Mouse (Mus musculus) kidney, postnatal 25 days (tissue): ENCODE results near the gene Nmt1.

ENCODE experiments used
- DNase-seq, 2 experiments: peaks; one replicate each; pipeline ENCODE4 v3.0.0; 2021; ENCODE audit warnings: mixed read lengths in 2 of 2

The Nmt1 gene

GRCm38 (mm10) chr11:103111881-103112551 lies 84.0 kb downstream of the Nmt1 start:
- DNase-seq = peak; percentile 88 to 96

DNA sequence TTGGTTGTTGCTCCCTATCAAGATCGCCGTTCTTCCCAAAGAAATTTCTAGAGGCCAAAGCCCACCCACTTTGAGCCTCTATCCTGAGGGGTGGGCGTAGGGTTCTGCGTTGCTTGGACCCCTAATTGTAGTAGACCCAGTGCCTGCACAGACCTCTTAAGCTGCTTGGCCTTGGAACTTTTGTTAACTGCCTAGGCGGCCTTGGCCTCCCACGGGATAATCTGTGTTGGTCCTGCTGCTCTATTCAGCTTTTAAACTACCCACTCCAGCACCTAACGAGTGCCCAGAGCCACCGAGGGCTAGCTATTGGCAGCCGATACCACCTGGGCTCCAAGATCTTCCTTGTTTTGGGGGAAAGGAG lies 84.5 kb downstream of the Nmt1 start:
- DNase-seq = no peak

GRCm38 (mm10) chr11:103113005-103113404 lies 85.0 kb downstream of the Nmt1 start:
- DNase-seq = peak in 1 of 2 experiments; percentile 51

GRCm38 (mm10) chr11:103113771-103114170 lies 85.8 kb downstream of the Nmt1 start:
- DNase-seq = no peak

- no peak for DNase-seq
Measured at GRCm38 (mm10) chr11:103114270-103114943, 86.4 kb downstream of the Nmt1 start.

- DNase-seq = peak; percentile 86 to 94
Measured at GRCm38 (mm10) chr11:103115163-103116007, 87.4 kb downstream of the Nmt1 start.

- DNase-seq = peak; percentile 99 to 100
Measured at GRCm38 (mm10) chr11:103116008-103116818, 88.2 kb downstream of the Nmt1 start, which contains the start of gene Hexim1. TSS of gene Hexim1 (plus strand) at chr11:103116231.

- peak; percentile 79 to 87 for DNase-seq
Measured at GRCm38 (mm10) chr11:103116959-103117590, 89.1 kb downstream of the Nmt1 start.

DNA sequence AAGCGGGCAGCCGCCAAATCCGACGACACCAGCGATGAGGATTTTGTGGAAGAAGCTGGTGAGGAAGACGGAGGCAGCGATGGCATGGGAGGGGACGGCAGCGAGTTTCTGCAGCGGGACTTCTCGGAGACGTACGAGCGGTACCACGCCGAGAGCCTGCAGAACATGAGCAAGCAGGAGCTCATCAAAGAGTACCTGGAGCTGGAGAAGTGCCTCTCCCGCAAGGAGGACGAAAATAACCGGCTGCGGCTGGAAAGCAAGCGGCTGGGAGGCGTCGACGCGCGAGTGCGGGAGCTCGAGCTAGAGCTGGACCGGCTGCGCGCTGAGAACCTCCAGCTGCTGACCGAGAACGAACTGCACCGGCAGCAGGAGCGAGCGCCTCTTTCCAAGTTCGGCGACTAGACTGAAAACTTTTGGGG lies 89.6 kb downstream of the Nmt1 start:
- DNase-seq = peak; percentile 53 to 75
